Mouse (Mus musculus): ENCODE results near the gene Mpz. TPM values are rescaled to one million over a fixed set of nuclear protein-coding genes. Genes with fewer than 3 reads are reported as not detected.
A peak's percentile ranks its signal among the peaks of the same experiment; 100 is the strongest.

Gene Mpz
- polyA plus RNA-seq, 1 experiment: 1.2 TPM

DNA sequence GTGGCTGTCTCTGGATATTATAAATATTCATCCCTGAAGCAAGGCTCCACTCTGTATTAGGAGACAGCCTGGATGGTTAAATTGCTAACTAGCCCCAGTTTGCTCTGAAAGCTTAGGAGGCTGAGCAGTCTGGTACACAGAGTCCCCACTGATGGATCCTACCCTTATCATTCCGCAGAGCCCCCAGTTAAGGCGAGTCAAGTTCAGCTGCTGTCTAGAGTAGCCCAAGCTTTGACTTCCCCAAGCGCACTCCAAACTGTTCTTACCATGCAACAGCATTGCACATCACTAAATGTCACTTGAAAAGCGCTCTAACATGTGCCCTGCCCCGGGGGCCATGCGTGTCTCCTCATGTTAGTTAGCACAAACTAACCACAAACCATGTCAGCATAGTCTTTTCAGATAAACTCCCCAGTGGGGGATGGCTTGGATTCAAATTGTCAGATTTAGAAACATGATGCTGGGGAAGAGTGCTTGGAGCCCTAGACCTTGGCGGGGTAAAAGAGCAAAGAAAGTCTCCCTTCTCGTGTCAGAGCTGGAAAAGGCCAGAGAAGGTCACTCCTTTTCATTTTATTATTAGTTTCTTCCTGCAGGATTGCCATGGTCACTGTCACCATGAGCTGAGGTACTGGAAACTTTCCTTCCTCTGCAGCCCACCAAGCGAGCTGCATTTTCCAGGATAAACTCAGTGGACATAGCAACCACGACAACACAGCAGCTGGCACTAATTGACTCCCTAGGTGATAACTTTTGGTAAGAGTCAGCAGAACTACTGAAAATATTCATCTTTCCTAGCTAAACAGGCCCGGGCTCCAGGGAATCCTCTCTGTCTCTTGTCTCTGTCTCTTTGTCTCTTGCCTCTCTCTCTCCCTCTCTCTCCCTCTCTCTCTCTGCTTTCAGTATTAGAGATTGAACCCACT is 43.7 kb downstream of the Mpz start:
- Histone ChIP-seq H3K4me3 (ENCODE audit: insufficient read depth, low read length) (no peak overlapping the region), H3K27ac (ENCODE audit: insufficient read depth, low read length) (no peak overlapping the region), H3K4me1 (ENCODE audit: control insufficient read depth, insufficient read depth, low read length) (0 out of 2 replicates have a peak, but pooled peaks cover 5% of the 10 kb centered on the region)
- no peak for TF ChIP-seq POLR2A (IDR thresholded peaks at IDR 0.05; ENCODE audit: low read depth, low read length)

DNA sequence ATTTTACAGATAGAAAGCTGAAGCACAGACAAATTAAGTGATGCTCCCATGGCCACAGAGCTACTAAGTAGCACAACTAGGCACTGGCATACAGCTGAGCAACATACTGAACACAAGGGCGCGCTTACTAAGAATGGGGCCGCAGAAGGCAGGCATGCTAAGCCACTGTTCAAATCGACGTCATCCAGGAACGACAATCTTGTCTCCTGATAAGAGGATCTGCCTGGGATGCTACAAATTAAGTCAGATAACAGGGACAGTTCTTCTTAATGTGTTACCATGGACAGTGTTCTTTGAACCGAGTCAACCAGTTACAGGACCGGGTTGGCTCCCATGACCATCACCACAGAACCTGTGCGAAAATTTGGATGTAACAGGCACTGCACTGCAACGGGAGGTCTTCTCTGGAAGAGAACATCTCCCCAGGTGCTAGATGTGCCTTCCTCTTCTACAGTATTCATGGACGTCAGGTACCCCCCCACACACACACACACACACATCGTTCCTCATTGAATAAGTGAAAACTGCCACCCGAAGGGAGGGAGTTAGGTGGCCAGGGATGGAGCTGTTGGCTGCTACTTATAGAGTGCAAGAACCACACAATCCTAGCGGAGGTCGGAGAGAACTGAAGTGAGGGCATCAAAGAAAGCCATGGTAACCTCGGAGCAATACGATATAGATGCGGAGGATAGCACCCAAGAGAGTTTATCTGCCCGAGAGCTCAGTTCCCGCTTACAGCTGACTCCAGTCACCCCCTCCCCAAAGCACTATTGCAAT is 44.7 kb downstream of the Mpz start:
- TF ChIP-seq CTCF (IDR thresholded peaks at IDR 0.05; ENCODE audit: borderline replicate concordance, insufficient read depth, low read length) (no peak), POLR2A (IDR thresholded peaks at IDR 0.05; ENCODE audit: low read depth, low read length) (no peak)

DNA sequence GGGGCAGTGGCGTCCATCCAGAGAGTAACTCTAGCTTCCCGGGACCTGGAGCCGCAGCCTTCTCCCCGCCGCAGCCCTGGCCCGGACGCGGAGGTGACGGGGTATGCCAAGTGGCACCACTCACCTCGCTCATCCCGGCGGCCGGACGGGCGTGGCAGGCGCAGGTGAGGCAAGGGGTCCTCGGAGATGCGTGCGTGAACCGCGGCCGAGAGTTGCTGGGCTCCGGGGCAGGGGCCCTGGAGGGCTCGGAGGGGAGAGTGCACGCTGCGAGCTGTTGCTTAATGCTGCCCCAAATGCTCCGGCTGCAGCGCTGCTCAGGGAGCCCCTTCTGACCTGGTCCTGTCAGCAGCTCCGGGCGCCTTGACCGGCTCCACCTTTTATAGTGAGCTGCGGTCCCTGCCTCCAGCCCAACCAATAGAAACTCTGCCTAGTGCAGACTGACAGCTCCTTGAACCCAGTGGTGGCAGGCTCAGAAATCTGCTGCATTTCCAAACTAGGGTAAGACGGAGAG is 45.4 kb downstream of the Mpz start, which contains the start of gene Pcp4l1:
Gene Pcp4l1, minus strand, starts transcription at position 382 of the 511 bp plus-strand sequence.
- no peaks in the 10 kb centered on the region for H3K4me1 ChIP-seq (ENCODE audit: control insufficient read depth, insufficient read depth, low read length)
- no peak for TF ChIP-seq CTCF (IDR thresholded peaks at IDR 0.05; ENCODE audit: borderline replicate concordance, insufficient read depth, low read length)
- peak; percentile 45; the same call in 1 of the 2 replicates for TF ChIP-seq POLR2A (IDR thresholded peaks at IDR 0.05; ENCODE audit: low read depth, low read length)
- no peak within 1 kb of the TSS for H3K27ac ChIP-seq (ENCODE audit: insufficient read depth, low read length)
- peak within 1 kb of the TSS; percentile 37 for H3K4me3 ChIP-seq (ENCODE audit: insufficient read depth, low read length)

More for the DNA sequence above, 44.7 kb downstream of the Mpz start:
- peak overlapping the region; percentile 37 for H3K4me3 ChIP-seq (ENCODE audit: insufficient read depth, low read length)
- H3K27ac ChIP-seq (ENCODE audit: insufficient read depth, low read length): no peak overlapping the region
- no peaks in the 10 kb centered on the region for H3K4me1 ChIP-seq (ENCODE audit: control insufficient read depth, insufficient read depth, low read length)

DNA sequence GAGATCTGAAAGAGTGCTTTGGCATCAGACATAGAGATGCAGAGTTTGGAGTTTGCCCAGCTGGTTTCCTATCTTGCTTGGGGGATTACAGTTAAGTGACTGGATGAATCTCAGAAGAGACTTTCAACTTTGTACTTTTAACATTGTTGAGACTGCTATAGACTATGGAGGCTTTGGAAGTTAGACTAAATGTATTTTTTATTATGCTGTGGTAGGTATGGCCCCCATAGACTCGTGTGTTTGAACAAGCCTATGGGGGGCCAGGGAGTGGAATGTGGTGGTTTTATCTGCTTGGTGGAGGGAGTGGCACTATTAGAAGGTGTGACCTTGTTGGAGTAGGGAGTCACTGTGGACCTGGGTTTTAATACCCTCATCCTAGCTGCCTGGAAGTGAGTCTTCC is 49.0 kb downstream of the Mpz start:
- Histone ChIP-seq H3K4me3 (ENCODE audit: insufficient read depth, low read length) (no peak overlapping the region), H3K4me1 (ENCODE audit: control insufficient read depth, insufficient read depth, low read length) (no peaks in the 10 kb centered on the region), H3K27ac (ENCODE audit: insufficient read depth, low read length) (no peak overlapping the region)
- TF ChIP-seq CTCF (IDR thresholded peaks at IDR 0.05; ENCODE audit: borderline replicate concordance, insufficient read depth, low read length) (no peak), POLR2A (IDR thresholded peaks at IDR 0.05; ENCODE audit: low read depth, low read length) (no peak)

DNA sequence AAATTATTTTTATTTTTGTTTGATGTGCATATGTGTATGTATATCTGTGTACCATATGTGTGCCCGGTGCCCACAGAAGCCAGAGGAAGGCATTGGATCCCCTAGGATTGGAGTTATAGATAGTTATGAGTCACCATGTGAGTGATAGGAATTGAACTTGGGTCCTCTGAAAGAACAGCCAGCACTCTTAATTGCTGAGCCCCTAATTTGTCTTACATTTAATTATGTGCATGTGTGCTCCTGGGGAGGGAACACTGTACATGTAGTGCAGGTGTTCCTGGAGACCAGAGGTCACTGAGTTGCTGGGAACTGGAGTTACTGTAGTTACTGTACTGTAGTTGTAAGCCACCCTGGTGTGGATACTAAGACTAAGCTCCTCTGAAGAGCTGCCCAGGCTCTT is 50.3 kb downstream of the Mpz start:
- Histone ChIP-seq H3K4me1 (ENCODE audit: control insufficient read depth, insufficient read depth, low read length) (no peaks in the 10 kb centered on the region), H3K4me3 (ENCODE audit: insufficient read depth, low read length) (no peak overlapping the region), H3K27ac (ENCODE audit: insufficient read depth, low read length) (no peak overlapping the region)
- TF ChIP-seq CTCF (IDR thresholded peaks at IDR 0.05; ENCODE audit: borderline replicate concordance, insufficient read depth, low read length) (no peak), POLR2A (IDR thresholded peaks at IDR 0.05; ENCODE audit: low read depth, low read length) (no peak)

DNA sequence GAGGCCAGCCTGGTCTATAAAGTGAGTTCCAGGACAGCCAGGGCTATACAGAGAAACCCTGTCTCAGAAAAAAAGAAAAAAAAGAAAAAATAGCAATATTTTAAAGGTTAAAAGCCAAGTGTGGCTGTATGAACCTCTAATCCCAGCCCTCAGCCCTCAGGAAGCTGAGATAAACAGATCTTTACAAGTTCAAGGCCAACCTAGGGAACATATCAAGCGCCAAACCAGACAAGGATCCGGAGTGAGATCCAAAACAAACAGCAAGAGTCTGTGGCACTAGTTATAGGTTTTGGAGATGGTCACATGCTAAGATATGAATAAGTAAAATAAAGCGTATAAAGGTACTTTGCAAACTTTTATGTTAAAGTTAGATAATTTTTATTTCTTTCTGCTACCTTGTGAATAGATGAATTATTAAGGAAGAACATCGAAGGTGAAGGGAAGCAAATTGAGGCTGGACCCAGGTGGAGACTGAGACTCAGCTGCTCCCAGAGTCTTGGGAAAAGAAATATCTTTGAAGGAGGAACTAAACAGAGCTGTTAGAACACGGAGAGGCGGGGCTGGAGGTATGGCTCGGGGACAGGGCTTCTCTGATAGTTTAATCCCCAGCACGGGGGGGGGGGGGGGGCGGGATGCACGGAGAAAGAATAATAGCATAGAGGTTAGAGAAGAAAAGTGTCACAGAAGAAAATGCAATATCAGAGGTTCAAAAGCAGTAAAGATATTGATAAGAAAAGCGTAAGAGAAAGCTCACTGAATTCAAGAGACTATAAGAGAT is 53.1 kb downstream of the Mpz start:
- Histone ChIP-seq H3K4me3 (ENCODE audit: insufficient read depth, low read length) (no peak overlapping the region), H3K27ac (ENCODE audit: insufficient read depth, low read length) (no peak overlapping the region), H3K4me1 (ENCODE audit: control insufficient read depth, insufficient read depth, low read length) (no peaks in the 10 kb centered on the region)
- TF ChIP-seq POLR2A (IDR thresholded peaks at IDR 0.05; ENCODE audit: low read depth, low read length) (no peak), CTCF (IDR thresholded peaks at IDR 0.05; ENCODE audit: borderline replicate concordance, insufficient read depth, low read length) (no peak)

DNA sequence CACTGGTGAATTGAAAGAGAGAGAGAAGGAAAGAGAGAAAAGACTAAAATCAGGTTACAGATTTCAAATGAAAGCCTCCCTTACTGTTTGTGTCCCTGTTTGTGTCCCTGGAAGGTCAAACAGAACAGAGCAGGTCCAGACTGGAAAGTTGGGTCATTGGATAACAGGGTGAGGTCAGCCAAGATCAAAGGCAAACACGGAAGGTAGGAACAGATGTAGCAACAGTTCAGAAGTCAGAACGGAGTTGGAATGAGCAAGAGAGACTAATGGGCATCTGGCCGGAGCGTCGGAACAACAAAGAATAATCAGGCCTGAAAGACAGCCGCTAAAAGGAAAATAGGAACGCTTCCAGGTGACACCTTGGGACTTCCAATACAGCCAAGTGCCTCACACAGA is 53.7 kb downstream of the Mpz start:
- Histone ChIP-seq H3K27ac (ENCODE audit: insufficient read depth, low read length) (no peak overlapping the region), H3K4me3 (ENCODE audit: insufficient read depth, low read length) (no peak overlapping the region), H3K4me1 (ENCODE audit: control insufficient read depth, insufficient read depth, low read length) (no peaks in the 10 kb centered on the region)
- TF ChIP-seq POLR2A (IDR thresholded peaks at IDR 0.05; ENCODE audit: low read depth, low read length): no peak
- no peak for TF ChIP-seq CTCF (IDR thresholded peaks at IDR 0.05; ENCODE audit: borderline replicate concordance, insufficient read depth, low read length)

DNA sequence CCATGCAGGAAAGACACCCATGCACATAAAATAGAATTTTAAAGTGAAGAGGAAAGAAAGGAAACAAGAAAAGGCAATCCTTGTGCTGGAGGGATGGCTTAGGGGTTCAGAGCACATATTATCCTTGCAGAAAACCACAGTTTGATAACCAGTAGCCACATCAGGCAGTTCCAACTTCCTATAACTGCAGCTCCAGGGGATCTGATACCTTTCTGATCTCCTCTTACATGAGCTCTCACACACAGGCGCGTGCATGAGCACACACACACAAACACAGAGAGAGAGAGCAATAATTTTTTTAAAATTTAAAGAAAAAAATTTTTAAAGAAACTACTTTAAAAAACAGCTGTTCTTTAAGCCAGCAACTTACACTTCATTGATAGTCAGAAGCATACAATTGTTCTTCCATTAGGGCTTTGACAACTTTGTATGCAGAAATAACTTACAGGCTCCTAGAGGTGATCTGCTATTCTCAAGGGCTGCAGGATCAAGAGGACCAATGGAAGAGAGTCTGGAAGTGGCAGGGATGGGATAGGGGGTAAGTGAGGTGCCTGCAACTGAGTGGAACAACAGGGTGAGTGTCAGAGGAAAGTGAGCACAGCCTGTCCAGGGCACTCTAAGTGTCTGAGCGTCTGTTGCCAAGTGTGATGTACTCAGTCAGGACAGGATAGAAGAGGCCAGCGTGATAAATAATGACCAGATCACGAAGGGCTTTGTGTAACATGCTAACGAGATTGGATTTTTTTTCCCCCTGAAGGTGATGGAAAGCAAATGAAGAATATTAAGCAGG is 55.4 kb downstream of the Mpz start:
- no peak for TF ChIP-seq CTCF (IDR thresholded peaks at IDR 0.05; ENCODE audit: borderline replicate concordance, insufficient read depth, low read length)
- no peak for TF ChIP-seq POLR2A (IDR thresholded peaks at IDR 0.05; ENCODE audit: low read depth, low read length)
- H3K4me3 ChIP-seq (ENCODE audit: insufficient read depth, low read length): no peak overlapping the region
- H3K27ac ChIP-seq (ENCODE audit: insufficient read depth, low read length): no peak overlapping the region
- no peaks in the 10 kb centered on the region for H3K4me1 ChIP-seq (ENCODE audit: control insufficient read depth, insufficient read depth, low read length)

All from embryonic fibroblast, embryonic 13.5 days (primary cell).